Mouse (Mus musculus) embryonic fibroblast, embryonic 13.5 days (primary cell): ENCODE results near the gene Tex12.

Experiments used
- CTCF ChIP-seq: IDR thresholded peaks from 2 replicates; pipeline ENCODE4 v1.5.1; 2011; ENCODE audit warnings: mild to moderate bottlenecking, control low read depth, low read length, moderate library complexity, borderline replicate concordance; ENCODE audit not compliant: insufficient read depth
- POLR2A ChIP-seq: IDR thresholded peaks from 2 replicates; pipeline ENCODE4 v1.6.1; 2011; ENCODE audit warnings: low read depth, mild to moderate bottlenecking, control low read depth, low read length, moderate library complexity

GRCm38 (mm10) chr9:50547859-50548478 is 13.2 kb downstream of the Tex12 start:
- TF ChIP-seq POLR2A (no peak), CTCF (no peak)
